Mouse (Mus musculus) ES-E14 (cell line): ENCODE results near the gene Mybph.

Experiments used
- CHD2 ChIP-seq: IDR thresholded peaks from 2 replicates; pipeline ENCODE4 v1.6.1; 2014; ENCODE audit warnings: mild to moderate bottlenecking, low read depth, low read length, inconsistent platforms
- HCFC1 ChIP-seq: IDR thresholded peaks from 2 replicates; pipeline ENCODE4 v1.6.1; 2012; ENCODE audit warnings: low read length, inconsistent platforms, borderline replicate concordance; ENCODE audit not compliant: insufficient read depth
- MAFK ChIP-seq: IDR thresholded peaks from 2 replicates; pipeline ENCODE4 v1.6.1; 2014; ENCODE audit warnings: mild to moderate bottlenecking, low read depth, low read length, inconsistent platforms; ENCODE audit not compliant: insufficient read depth
- ZC3H11A ChIP-seq: IDR thresholded peaks from 2 replicates; pipeline ENCODE4 v1.6.1; 2012; ENCODE audit warnings: low read depth, mild to moderate bottlenecking, inconsistent platforms, low read length, borderline replicate concordance
- ZNF384 ChIP-seq: IDR thresholded peaks from 2 replicates; pipeline ENCODE4 v1.6.1; 2012; ENCODE audit warnings: low read depth, low read length, inconsistent platforms

GRCm38 (mm10) chr1:134242286-134242685 is 49.0 kb downstream of the Mybph start:
- no peak for TF ChIP-seq HCFC1
- TF ChIP-seq MAFK, result no peak
- TF ChIP-seq ZC3H11A, result no peak
- no peak for TF ChIP-seq CHD2
- TF ChIP-seq ZNF384, result no peak
